Mouse (Mus musculus): ENCODE measurements around the gene Peak1. TPM values are rescaled to one million over a fixed set of nuclear protein-coding genes. Genes with fewer than 3 reads are reported as not detected.

The Peak1 gene
- polyA plus RNA-seq, 1 experiment from 2014 or later, result 8.8 TPM

GRCm38 (mm10) chr9:56266200-56266815 is 151.6 kb downstream of the Peak1 start:
- Histone ChIP-seq H3K27ac (ENCODE audit: low read depth, low read length) (no peak overlapping the region), H3K9ac (ENCODE audit: low read depth, low read length) (no peak overlapping the region), H3K9me3 (ENCODE audit: control insufficient read depth, low read length) (no peaks in the 10 kb centered on the region), H3K4me2 (replicated peaks; ENCODE audit: low read depth, low read length) (no peak overlapping the region), H3K27me3 (ENCODE audit: control insufficient read depth, insufficient read depth, low read length) (no peaks in the 10 kb centered on the region), H3K4me1 (replicated peaks; ENCODE audit: control insufficient read depth, insufficient read depth, low read length) (no peaks in the 10 kb centered on the region), H3K36me3 (ENCODE audit: control insufficient read depth, insufficient read depth, low read length) (no peaks in the 10 kb centered on the region), H3K4me3 (ENCODE audit: low read depth, low read length) (no peak overlapping the region)
- ATAC-seq (ENCODE audit: low FRiP score) (no peak), DNase-seq (ENCODE audit: low spot score) (no peak)
- WGBS, result 91% methylated on average over 7 of the region's 7 CpGs

- peaks cover under 1% of the 10 kb centered on the region for H3K9me3 ChIP-seq (ENCODE audit: control insufficient read depth, low read length)
- H3K9ac ChIP-seq (ENCODE audit: low read depth, low read length), result no peak overlapping the region
- H3K4me1 ChIP-seq (replicated peaks; ENCODE audit: control insufficient read depth, insufficient read depth, low read length), result no peaks in the 10 kb centered on the region
- 87% methylated on average over 5 of the region's 5 CpGs for WGBS
- no peak overlapping the region for H3K27ac ChIP-seq (ENCODE audit: low read depth, low read length)
- ATAC-seq (ENCODE audit: low FRiP score) (no peak), DNase-seq (ENCODE audit: low spot score) (no peak)
- no peak overlapping the region for H3K4me3 ChIP-seq (ENCODE audit: low read depth, low read length)
- no peaks in the 10 kb centered on the region for H3K27me3 ChIP-seq (ENCODE audit: control insufficient read depth, insufficient read depth, low read length)
- H3K4me2 ChIP-seq (replicated peaks; ENCODE audit: low read depth, low read length), result no peak overlapping the region
- no peaks in the 10 kb centered on the region for H3K36me3 ChIP-seq (ENCODE audit: control insufficient read depth, insufficient read depth, low read length)
These were observed 152.2 kb downstream of the Peak1 start for GRCm38 (mm10) chr9:56265460-56266199.

DNA sequence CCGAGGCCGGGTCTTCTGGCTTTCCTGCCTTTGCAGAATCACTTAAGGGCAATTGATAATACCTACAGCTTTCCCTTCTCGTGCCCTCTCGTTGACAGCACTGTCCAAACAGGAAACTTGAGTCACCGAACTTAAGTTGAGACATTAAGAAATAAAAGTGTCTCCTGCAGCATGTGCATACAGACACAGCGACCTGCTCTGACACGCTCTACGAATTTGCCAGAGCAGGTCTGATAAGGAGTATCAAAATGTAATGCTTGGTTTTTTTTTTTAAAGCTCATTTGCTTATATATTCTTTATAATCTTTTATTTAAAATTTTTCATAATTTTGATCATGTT is 152.9 kb downstream of the Peak1 start:
- 79% methylated on average over 8 of the region's 8 CpGs for WGBS
- H3K9ac ChIP-seq (ENCODE audit: low read depth, low read length), result no peak overlapping the region
- peaks cover 5% of the 10 kb centered on the region for H3K9me3 ChIP-seq (ENCODE audit: control insufficient read depth, low read length)
- no peaks in the 10 kb centered on the region for H3K4me1 ChIP-seq (replicated peaks; ENCODE audit: control insufficient read depth, insufficient read depth, low read length)
- ATAC-seq (ENCODE audit: low FRiP score) (no peak), DNase-seq (ENCODE audit: low spot score) (no peak)
- no peaks in the 10 kb centered on the region for H3K27me3 ChIP-seq (ENCODE audit: control insufficient read depth, insufficient read depth, low read length)
- H3K27ac ChIP-seq (ENCODE audit: low read depth, low read length), result no peak overlapping the region
- H3K4me2 ChIP-seq (replicated peaks; ENCODE audit: low read depth, low read length), result no peak overlapping the region
- no peaks in the 10 kb centered on the region for H3K36me3 ChIP-seq (ENCODE audit: control insufficient read depth, insufficient read depth, low read length)
- no peak overlapping the region for H3K4me3 ChIP-seq (ENCODE audit: low read depth, low read length)

GRCm38 (mm10) chr9:56264308-56265021 is 153.4 kb downstream of the Peak1 start:
- DNase-seq (ENCODE audit: low spot score), result peak; percentile 16
- Histone ChIP-seq H3K36me3 (ENCODE audit: control insufficient read depth, insufficient read depth, low read length) (no peaks in the 10 kb centered on the region), H3K4me3 (ENCODE audit: low read depth, low read length) (no peak overlapping the region), H3K27ac (ENCODE audit: low read depth, low read length) (no peak overlapping the region), H3K9me3 (ENCODE audit: control insufficient read depth, low read length) (peaks cover 5% of the 10 kb centered on the region), H3K4me1 (replicated peaks; ENCODE audit: control insufficient read depth, insufficient read depth, low read length) (no peaks in the 10 kb centered on the region), H3K9ac (ENCODE audit: low read depth, low read length) (no peak overlapping the region), H3K27me3 (ENCODE audit: control insufficient read depth, insufficient read depth, low read length) (no peaks in the 10 kb centered on the region), H3K4me2 (replicated peaks; ENCODE audit: low read depth, low read length) (no peak overlapping the region)
- WGBS, result 83% methylated on average over 7 of the region's 7 CpGs
- no peak for ATAC-seq (ENCODE audit: low FRiP score)

DNA sequence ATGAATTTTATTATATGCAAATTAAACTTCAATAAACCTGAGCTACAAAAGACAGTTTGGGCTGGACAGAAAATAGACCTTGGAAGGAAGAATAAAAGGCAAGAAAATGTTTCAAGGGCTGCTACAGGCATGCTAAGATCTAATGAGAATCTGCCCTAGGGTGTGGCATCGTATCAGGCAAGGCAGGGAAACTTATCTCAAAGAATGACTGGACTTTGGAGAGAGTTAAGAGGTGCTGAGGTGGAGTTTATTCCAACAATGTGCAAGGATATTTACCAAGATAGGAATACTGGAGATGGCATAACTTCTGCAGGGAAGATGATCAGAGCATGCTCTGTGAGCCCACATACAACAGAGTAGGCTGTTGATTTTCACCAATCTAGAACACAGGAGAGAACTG is 154.8 kb downstream of the Peak1 start:
- Histone ChIP-seq H3K9me3 (ENCODE audit: control insufficient read depth, low read length) (peaks cover 5% of the 10 kb centered on the region), H3K4me3 (ENCODE audit: low read depth, low read length) (no peak overlapping the region), H3K4me2 (replicated peaks; ENCODE audit: low read depth, low read length) (no peak overlapping the region), H3K4me1 (replicated peaks; ENCODE audit: control insufficient read depth, insufficient read depth, low read length) (no peaks in the 10 kb centered on the region), H3K36me3 (ENCODE audit: control insufficient read depth, insufficient read depth, low read length) (no peaks in the 10 kb centered on the region), H3K27ac (ENCODE audit: low read depth, low read length) (no peak overlapping the region), H3K9ac (ENCODE audit: low read depth, low read length) (no peak overlapping the region), H3K27me3 (ENCODE audit: control insufficient read depth, insufficient read depth, low read length) (no peaks in the 10 kb centered on the region)
- no peak for ATAC-seq (ENCODE audit: low FRiP score)
- no peak for DNase-seq (ENCODE audit: low spot score)
- WGBS, result 95% methylated on average over 1 of the region's 1 CpGs

DNA sequence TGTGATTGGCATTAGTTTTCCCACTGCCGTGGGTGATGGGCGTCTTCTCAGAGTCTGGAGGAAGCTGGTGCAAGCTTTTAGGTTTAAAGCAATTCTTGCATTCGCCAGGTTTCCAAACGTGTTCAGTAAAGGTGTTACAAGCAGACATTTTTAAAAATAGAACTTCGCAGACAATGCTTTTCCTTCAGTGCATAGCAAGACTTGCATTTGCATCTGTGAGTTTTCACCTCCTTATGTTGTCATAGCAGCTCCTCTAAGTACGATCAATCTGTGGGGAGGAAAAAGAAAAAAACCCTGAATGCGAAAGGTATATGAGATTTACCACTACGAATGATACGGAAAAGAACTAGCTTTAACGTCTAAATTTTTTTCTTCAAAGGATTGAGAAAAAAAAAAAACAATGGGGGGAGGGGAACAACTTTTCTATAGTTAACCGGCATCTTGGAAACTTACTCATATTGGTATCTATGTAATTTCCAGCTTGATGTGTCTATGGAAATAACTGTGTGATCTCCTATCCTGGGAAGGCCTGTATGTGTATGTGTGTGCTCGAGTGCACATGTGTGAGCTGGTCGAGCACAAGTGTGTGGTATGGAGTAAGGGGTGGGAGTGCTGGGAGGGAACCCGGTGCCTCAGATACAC is 157.3 kb downstream of the Peak1 start:
- Histone ChIP-seq H3K9me3 (ENCODE audit: control insufficient read depth, low read length) (peaks cover 5% of the 10 kb centered on the region), H3K27me3 (ENCODE audit: control insufficient read depth, insufficient read depth, low read length) (no peaks in the 10 kb centered on the region), H3K4me3 (ENCODE audit: low read depth, low read length) (no peak overlapping the region), H3K27ac (ENCODE audit: low read depth, low read length) (no peak overlapping the region), H3K36me3 (ENCODE audit: control insufficient read depth, insufficient read depth, low read length) (no peaks in the 10 kb centered on the region), H3K4me2 (replicated peaks; ENCODE audit: low read depth, low read length) (no peak overlapping the region), H3K4me1 (replicated peaks; ENCODE audit: control insufficient read depth, insufficient read depth, low read length) (no peaks in the 10 kb centered on the region), H3K9ac (ENCODE audit: low read depth, low read length) (no peak overlapping the region)
- no peak for DNase-seq (ENCODE audit: low spot score)
- ATAC-seq (ENCODE audit: low FRiP score), result no peak
- WGBS, result 88% methylated on average over 14 of the region's 14 CpGs

DNA sequence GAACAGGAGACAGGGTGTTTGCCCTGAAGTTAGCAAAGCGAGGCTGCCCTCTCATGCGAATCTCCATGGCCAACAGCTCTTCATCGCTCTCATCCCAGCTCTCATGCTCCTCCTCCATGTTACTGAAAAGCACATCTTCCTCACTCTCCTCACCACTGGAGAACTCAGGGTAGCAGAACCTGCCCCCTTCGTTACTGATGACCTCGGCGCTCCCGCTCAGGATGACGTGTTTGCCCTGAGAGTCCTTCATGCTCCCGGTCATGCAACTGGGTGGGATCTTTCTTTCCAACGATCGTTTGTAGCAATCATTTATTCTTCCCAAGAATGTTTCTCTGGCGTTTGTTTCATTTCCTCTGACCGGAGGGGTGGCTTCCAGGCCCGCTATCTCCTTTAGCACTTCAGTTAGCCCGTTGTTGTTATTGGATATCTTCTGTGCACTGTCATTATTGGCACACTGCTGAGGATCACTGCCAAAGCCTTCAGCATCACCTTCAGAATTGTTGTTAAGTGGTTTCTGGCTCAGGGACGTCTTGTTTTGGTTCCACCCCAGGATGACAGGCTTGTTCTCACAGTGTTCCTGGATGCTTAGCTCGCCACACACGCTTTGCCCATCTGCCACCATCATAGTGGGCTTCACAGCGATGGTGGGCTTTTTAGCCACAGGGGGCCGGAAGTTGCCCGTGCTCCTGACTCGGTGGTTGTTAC is 157.9 kb downstream of the Peak1 start:
- no peak for ATAC-seq (ENCODE audit: low FRiP score)
- Histone ChIP-seq H3K4me1 (replicated peaks; ENCODE audit: control insufficient read depth, insufficient read depth, low read length) (no peaks in the 10 kb centered on the region), H3K4me2 (replicated peaks; ENCODE audit: low read depth, low read length) (no peak overlapping the region), H3K36me3 (ENCODE audit: control insufficient read depth, insufficient read depth, low read length) (no peaks in the 10 kb centered on the region), H3K9me3 (ENCODE audit: control insufficient read depth, low read length) (peaks cover 5% of the 10 kb centered on the region), H3K27me3 (ENCODE audit: control insufficient read depth, insufficient read depth, low read length) (no peaks in the 10 kb centered on the region), H3K4me3 (ENCODE audit: low read depth, low read length) (no peak overlapping the region), H3K27ac (ENCODE audit: low read depth, low read length) (no peak overlapping the region), H3K9ac (ENCODE audit: low read depth, low read length) (no peak overlapping the region)
- no peak for DNase-seq (ENCODE audit: low spot score)
- 92% methylated on average over 22 of the region's 22 CpGs for WGBS

GRCm38 (mm10) chr9:56258261-56258790 is 159.5 kb downstream of the Peak1 start:
- DNase-seq (ENCODE audit: low spot score) (no peak), ATAC-seq (ENCODE audit: low FRiP score) (no peak)
- H3K36me3 ChIP-seq (ENCODE audit: control insufficient read depth, insufficient read depth, low read length), result no peaks in the 10 kb centered on the region
- H3K4me2 ChIP-seq (replicated peaks; ENCODE audit: low read depth, low read length), result no peak overlapping the region
- H3K27ac ChIP-seq (ENCODE audit: low read depth, low read length), result no peak overlapping the region
- H3K4me1 ChIP-seq (replicated peaks; ENCODE audit: control insufficient read depth, insufficient read depth, low read length), result no peaks in the 10 kb centered on the region
- peaks cover 5% of the 10 kb centered on the region for H3K9me3 ChIP-seq (ENCODE audit: control insufficient read depth, low read length)
- H3K27me3 ChIP-seq (ENCODE audit: control insufficient read depth, insufficient read depth, low read length), result no peaks in the 10 kb centered on the region
- 96% methylated on average over 10 of the region's 10 CpGs for WGBS
- no peak overlapping the region for H3K9ac ChIP-seq (ENCODE audit: low read depth, low read length)
- no peak overlapping the region for H3K4me3 ChIP-seq (ENCODE audit: low read depth, low read length)

All from hindbrain, embryonic 11.5 days (tissue).